Mouse (Mus musculus) cerebellum, adult 9-11 months (tissue): Measurements from ENCODE around the gene Limch1.

Experiments used
- DNase-seq: peaks from one replicate; pipeline ENCODE4 v3.0.0; 2022

The Limch1 gene

GRCm38 (mm10) chr5:67090856-67091255 is 345.2 kb downstream of the Limch1 start:
- DNase-seq = no peak

DNA sequence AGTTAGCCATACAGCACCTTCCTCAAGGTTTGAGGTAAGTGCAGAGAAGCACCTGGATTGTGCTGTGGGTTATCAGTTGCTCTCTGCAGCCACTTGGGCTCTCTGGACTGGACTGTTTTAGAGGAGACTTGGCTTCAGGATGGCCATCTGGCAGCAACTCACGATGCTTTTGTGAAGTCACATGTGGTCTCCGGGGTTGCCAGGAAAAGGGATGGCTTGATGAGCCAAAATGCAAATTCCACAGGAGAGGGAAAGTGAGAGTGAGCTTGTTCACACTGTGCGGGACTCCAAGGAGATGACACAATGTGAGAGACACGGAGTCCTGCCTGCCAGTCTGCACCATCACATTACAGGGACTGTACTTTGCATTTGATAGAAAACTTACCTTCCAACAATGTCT is 346.1 kb downstream of the Limch1 start:
- no peak for DNase-seq

- DNase-seq = no peak
Measured at GRCm38 (mm10) chr5:67093991-67094390, 348.4 kb downstream of the Limch1 start.

GRCm38 (mm10) chr5:67095153-67095552 is 349.5 kb downstream of the Limch1 start:
- DNase-seq = no peak

- DNase-seq = no peak
Measured at GRCm38 (mm10) chr5:67095651-67096377, 350.2 kb downstream of the Limch1 start.

DNA sequence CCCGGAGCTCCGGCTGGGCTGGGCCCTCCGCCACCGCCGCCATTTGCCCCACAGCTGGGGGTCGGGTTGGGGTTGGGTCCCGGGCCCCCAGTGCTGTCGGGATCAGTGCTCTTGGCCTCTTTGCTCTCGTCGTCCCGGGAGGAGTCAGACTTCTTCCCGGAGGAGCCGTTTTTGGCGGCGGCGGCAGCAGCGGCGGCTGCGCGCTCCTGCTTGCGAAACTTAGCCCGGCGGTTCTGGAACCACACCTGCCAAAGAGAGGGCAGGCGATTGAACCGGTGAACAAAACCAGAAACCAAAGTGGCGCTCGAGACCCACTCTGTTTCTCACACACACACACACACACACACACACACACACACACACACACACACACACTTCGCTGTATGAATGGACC is 350.7 kb downstream of the Limch1 start:
- DNase-seq = no peak

DNA sequence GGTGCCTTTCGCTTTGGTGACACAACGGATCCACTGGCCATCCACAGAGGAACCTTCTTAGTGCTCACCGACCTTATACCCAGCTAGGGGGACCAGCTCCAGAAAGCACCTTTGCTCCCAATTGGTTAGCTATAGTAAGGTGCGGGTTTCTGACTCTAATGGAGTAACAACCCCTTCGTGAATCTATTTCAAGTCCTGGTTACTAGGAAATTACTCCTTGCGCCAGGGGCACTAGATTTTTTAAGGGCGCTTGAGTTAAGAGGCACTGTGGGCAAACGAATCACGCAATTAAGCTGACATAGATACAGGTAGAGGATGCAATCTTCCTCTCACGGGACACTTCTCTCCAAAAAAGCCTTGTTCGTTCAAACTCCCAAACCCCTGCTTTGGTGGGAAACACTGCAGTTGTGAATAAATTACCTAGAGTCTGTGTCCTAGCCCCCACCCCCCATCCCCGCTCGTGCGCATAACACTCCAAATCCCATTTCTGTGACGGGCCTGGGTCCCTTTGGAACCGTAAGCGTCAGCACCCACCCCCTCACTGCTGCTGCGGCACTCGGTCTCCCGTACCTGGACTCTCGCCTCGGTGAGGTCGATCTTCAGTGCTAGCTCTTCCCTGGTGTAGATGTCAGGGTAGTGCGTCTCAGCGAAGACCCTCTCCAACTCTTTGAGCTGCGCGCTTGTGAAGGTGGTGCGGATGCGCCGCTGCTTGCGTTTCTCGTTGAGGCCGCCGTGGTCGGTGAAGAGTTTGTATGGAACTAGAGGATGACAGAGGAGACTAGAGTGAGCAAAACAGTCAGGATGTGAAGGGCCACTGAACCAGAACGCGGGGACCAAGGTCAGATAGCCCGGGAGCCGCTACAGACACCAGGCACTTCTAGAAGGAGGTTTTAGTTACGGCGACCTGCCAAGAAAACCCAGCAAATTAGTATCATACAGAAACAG is 351.8 kb downstream of the Limch1 start:
- DNase-seq = no peak

- no peak for DNase-seq
Measured at GRCm38 (mm10) chr5:67098051-67098732, 352.6 kb downstream of the Limch1 start.

GRCm38 (mm10) chr5:67098733-67099323 is 353.2 kb downstream of the Limch1 start, which contains the start of gene Phox2b:
TSS of gene Phox2b (minus strand) at chr5:67099301.
- no peak for DNase-seq

- DNase-seq = no peak
Measured at GRCm38 (mm10) chr5:67099393-67100271, 354.0 kb downstream of the Limch1 start.

- no peak for DNase-seq
Measured at GRCm38 (mm10) chr5:67100564-67101394, 355.2 kb downstream of the Limch1 start.

DNA sequence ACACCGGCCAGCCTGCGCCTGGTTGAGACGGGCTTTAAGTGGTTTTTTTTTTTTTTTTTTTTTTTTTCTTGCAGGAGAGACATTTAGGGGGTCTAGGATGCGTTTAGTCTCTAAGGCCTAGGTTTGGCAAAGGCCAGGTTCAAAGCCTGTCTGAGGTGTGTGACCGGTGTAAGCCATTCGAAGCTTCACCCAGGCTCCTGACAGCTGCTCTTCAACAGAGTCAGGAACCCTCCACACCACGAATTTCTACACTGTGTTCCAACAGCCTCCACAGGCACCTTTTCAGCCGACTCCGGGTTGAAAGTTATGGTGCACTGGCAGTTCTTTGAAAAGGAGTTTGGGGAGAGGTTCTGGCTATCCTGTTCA is 355.8 kb downstream of the Limch1 start:
- DNase-seq = no peak

GRCm38 (mm10) chr5:67101793-67102600 is 356.4 kb downstream of the Limch1 start:
- DNase-seq = no peak

- no peak for DNase-seq
Measured at GRCm38 (mm10) chr5:67103016-67103415, 357.4 kb downstream of the Limch1 start.

GRCm38 (mm10) chr5:67106261-67106660 is 360.6 kb downstream of the Limch1 start:
- DNase-seq = no peak
